Mouse (Mus musculus) right cerebral cortex, postnatal 10 days (tissue): ENCODE measurements around the gene Angptl8.
A peak's percentile ranks its signal among the peaks of the same experiment; 100 is the strongest.
"Not testable (repeated sequence)": the region's sequence is repeated elsewhere in the genome, so short reads cannot be mapped to it uniquely, and the experiment has no call there.

Experiments used
- DNase-seq, 2 experiments: peaks; one replicate each; pipeline ENCODE4 v3.0.0; 2021; ENCODE audit warnings: low spot score in 2 of 2

Angptl8 gene

GRCm38 (mm10) chr9:21849691-21850677 is 14.7 kb downstream of the Angptl8 start:
- DNase-seq: no peak

- no peak for DNase-seq
Observed at GRCm38 (mm10) chr9:21851084-21851483, 15.8 kb downstream of the Angptl8 start.

GRCm38 (mm10) chr9:21852128-21853091 is 17.1 kb downstream of the Angptl8 start, which contains the start of gene Dock6:
Dock6 (minus strand) TSS chr9:21852635.
- DNase-seq: peak; percentile 91

- DNase-seq: no peak
Observed at GRCm38 (mm10) chr9:21853961-21854360, 18.7 kb downstream of the Angptl8 start.

- no peak for DNase-seq
Observed at GRCm38 (mm10) chr9:21854894-21855293, 19.6 kb downstream of the Angptl8 start.

GRCm38 (mm10) chr9:21857501-21857900 is 22.2 kb downstream of the Angptl8 start:
- no peak for DNase-seq

GRCm38 (mm10) chr9:21858084-21858483 is 22.8 kb downstream of the Angptl8 start:
- DNase-seq: no peak

GRCm38 (mm10) chr9:21859606-21860005 is 24.3 kb downstream of the Angptl8 start:
- DNase-seq: no peak

- DNase-seq: not testable (repeated sequence)
Observed at GRCm38 (mm10) chr9:21860349-21860748, 25.0 kb downstream of the Angptl8 start.

GRCm38 (mm10) chr9:21862181-21862580 is 26.9 kb downstream of the Angptl8 start:
- DNase-seq: no peak

GRCm38 (mm10) chr9:21865673-21866398 is 30.5 kb downstream of the Angptl8 start:
- no peak for DNase-seq

GRCm38 (mm10) chr9:21866641-21867040 is 31.3 kb downstream of the Angptl8 start:
- no peak for DNase-seq

- no peak for DNase-seq
Observed at GRCm38 (mm10) chr9:21867726-21868125, 32.4 kb downstream of the Angptl8 start.

GRCm38 (mm10) chr9:21869290-21869689 is 34.0 kb downstream of the Angptl8 start:
- peak; percentile 42 to 64 for DNase-seq

GRCm38 (mm10) chr9:21870879-21871524 is 35.7 kb downstream of the Angptl8 start:
- DNase-seq: peak; percentile 47 to 63

GRCm38 (mm10) chr9:21872204-21872603 is 36.9 kb downstream of the Angptl8 start:
- no peak for DNase-seq

GRCm38 (mm10) chr9:21876601-21877000 is 41.3 kb downstream of the Angptl8 start:
- no peak for DNase-seq
